Mouse (Mus musculus): ENCODE results near the gene Mical3. TPM values are rescaled to one million over a fixed set of nuclear protein-coding genes. Genes with fewer than 3 reads are reported as not detected.

The Mical3 gene
- total RNA-seq, 1 experiment: 30.0 TPM

DNA sequence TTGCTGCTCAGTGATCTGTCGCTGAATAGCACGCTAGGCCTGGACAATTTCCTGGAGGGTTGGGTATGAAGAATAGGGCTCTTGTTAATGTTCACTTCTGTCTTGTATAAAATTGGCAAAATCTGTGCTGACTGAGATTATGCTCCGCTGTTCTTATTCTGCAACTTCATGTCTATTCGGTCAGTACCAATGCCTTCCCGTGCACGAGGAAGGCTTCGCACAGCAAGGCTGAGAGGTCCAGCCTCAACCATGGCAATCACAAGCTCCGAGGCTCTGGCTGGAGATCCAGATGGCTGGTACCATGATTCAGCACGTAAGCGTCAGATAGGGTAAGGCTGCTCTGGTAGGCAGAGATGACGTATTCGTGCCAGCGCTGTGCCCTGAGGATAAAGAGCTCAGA, 189.2 kb downstream of the Mical3 start:
- Histone ChIP-seq H3K9ac (ENCODE audit: insufficient read depth, low read depth, low read length, poor library complexity, severe bottlenecking) (no peak overlapping the region), H3K4me3 (ENCODE audit: insufficient read depth in 1 of 2, low read depth in 1 of 2, low read length in 2 of 2, poor library complexity in 1 of 2, severe bottlenecking in 1 of 2) (no peak overlapping the region), H3K27ac (ENCODE audit: insufficient read depth, low read depth, low read length, poor library complexity, severe bottlenecking) (no peak overlapping the region), H3K36me3 (ENCODE audit: control insufficient read depth, insufficient read depth, low read length, poor library complexity, severe bottlenecking) (no peaks in the 10 kb centered on the region), H3K4me1 (ENCODE audit: control insufficient read depth in 2 of 2, insufficient read depth in 2 of 2, low read length in 2 of 2, poor library complexity in 1 of 2) (peaks cover 0 to 14% of the 10 kb centered on the region in 2 experiments; a peak in 2 of 4 replicates), H3K9me3 (ENCODE audit: control insufficient read depth, insufficient read depth, low read depth, low read length) (no peaks in the 10 kb centered on the region)
- in situ Hi-C loops (cut with MboI; ENCODE audit: low sequenced_read_pairs in 2 of 2, unreplicated experiment in 2 of 2): no loop called here
- no peak for DNase-seq (ENCODE audit: low read depth, low spot score)
- TF ChIP-seq ZNF384 (IDR thresholded peaks at IDR 0.05; ENCODE audit: low read depth, low read length) (no peak), CHD2 (IDR thresholded peaks at IDR 0.05; ENCODE audit: low read depth, low read length) (no peak), MAFK (IDR thresholded peaks at IDR 0.05; ENCODE audit: insufficient read depth, low read depth, low read length) (no peak), HCFC1 (IDR thresholded peaks at IDR 0.05; ENCODE audit: borderline replicate concordance, insufficient read depth, low read length) (no peak), ZC3H11A (IDR thresholded peaks at IDR 0.05; ENCODE audit: borderline replicate concordance, low read depth, low read length) (no peak)

DNA sequence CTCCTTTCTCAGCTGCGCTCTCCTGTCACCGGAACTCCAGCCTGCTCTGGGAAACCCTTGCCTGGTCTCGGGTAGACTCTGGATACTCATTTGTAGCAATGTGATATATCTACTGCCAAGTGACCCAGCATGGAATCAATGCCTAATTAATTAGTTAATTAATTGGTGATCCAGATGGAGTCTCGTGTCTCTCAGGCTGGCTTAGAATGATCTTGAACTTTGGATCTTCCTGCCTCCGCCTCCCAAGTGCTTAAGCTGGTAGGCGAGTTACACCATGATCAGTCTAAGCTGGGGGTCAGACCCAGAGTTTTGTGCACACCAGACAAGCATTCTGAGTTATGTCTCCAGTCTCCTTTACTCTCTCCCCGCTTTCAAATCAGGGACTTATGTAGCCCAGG, 189.7 kb downstream of the Mical3 start:
- Histone ChIP-seq H3K4me3 (ENCODE audit: insufficient read depth in 1 of 2, low read depth in 1 of 2, low read length in 2 of 2, poor library complexity in 1 of 2, severe bottlenecking in 1 of 2) (no peak overlapping the region), H3K9ac (ENCODE audit: insufficient read depth, low read depth, low read length, poor library complexity, severe bottlenecking) (no peak overlapping the region), H3K27ac (ENCODE audit: insufficient read depth, low read depth, low read length, poor library complexity, severe bottlenecking) (no peak overlapping the region), H3K4me1 (ENCODE audit: control insufficient read depth in 2 of 2, insufficient read depth in 2 of 2, low read length in 2 of 2, poor library complexity in 1 of 2) (peaks cover 0 to 14% of the 10 kb centered on the region in 2 experiments; a peak in 2 of 4 replicates), H3K9me3 (ENCODE audit: control insufficient read depth, insufficient read depth, low read depth, low read length) (no peaks in the 10 kb centered on the region), H3K36me3 (ENCODE audit: control insufficient read depth, insufficient read depth, low read length, poor library complexity, severe bottlenecking) (no peaks in the 10 kb centered on the region)
- in situ Hi-C loops (cut with MboI; ENCODE audit: low sequenced_read_pairs in 2 of 2, unreplicated experiment in 2 of 2): no loop called here
- TF ChIP-seq CHD2 (IDR thresholded peaks at IDR 0.05; ENCODE audit: low read depth, low read length) (no peak), ZNF384 (IDR thresholded peaks at IDR 0.05; ENCODE audit: low read depth, low read length) (no peak), ZC3H11A (IDR thresholded peaks at IDR 0.05; ENCODE audit: borderline replicate concordance, low read depth, low read length) (no peak), MAFK (IDR thresholded peaks at IDR 0.05; ENCODE audit: insufficient read depth, low read depth, low read length) (no peak), HCFC1 (IDR thresholded peaks at IDR 0.05; ENCODE audit: borderline replicate concordance, insufficient read depth, low read length) (no peak)
- DNase-seq (ENCODE audit: low read depth, low spot score): no peak

DNA sequence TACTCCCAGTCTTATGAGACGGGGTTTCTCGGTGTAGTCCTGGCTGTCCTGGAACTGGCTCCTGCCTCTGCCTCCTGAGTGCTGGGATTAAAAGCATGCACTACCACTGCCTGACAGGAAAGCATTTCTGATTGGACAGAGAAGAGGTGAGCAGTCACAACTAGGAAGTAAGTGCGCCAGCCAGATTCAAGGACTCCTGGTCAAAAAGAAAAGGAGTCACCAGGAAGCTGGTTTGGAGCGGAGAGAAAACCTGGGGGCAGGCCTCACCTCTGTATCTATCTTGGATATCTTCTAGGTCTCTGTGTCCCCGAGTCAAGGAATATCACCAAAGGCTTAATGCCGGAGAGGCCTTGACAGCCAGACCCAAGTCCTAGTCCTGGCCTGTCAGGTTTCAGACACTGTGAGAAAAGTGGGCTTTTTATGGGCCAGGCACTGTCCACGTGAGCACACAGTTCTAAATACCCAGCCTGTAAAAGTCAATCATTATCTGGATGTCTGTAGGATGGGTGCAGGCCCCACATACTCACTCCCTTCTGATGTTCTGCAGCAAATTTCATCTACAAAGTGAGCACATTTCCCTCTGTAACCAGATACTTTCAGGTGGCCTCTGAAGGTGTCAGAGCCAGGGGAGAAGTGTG, 190.2 kb downstream of the Mical3 start:
- Histone ChIP-seq H3K4me1 (ENCODE audit: control insufficient read depth in 2 of 2, insufficient read depth in 2 of 2, low read length in 2 of 2, poor library complexity in 1 of 2) (peaks cover 0 to 14% of the 10 kb centered on the region in 2 experiments; a peak in 2 of 4 replicates), H3K36me3 (ENCODE audit: control insufficient read depth, insufficient read depth, low read length, poor library complexity, severe bottlenecking) (no peaks in the 10 kb centered on the region), H3K9ac (ENCODE audit: insufficient read depth, low read depth, low read length, poor library complexity, severe bottlenecking) (no peak overlapping the region), H3K9me3 (ENCODE audit: control insufficient read depth, insufficient read depth, low read depth, low read length) (no peaks in the 10 kb centered on the region), H3K27ac (ENCODE audit: insufficient read depth, low read depth, low read length, poor library complexity, severe bottlenecking) (no peak overlapping the region), H3K4me3 (ENCODE audit: insufficient read depth in 1 of 2, low read depth in 1 of 2, low read length in 2 of 2, poor library complexity in 1 of 2, severe bottlenecking in 1 of 2) (no peak overlapping the region)
- no peak for DNase-seq (ENCODE audit: low read depth, low spot score)
- TF ChIP-seq MAFK (IDR thresholded peaks at IDR 0.05; ENCODE audit: insufficient read depth, low read depth, low read length): no peak
- no peak for TF ChIP-seq ZNF384 (IDR thresholded peaks at IDR 0.05; ENCODE audit: low read depth, low read length)
- no peak for TF ChIP-seq HCFC1 (IDR thresholded peaks at IDR 0.05; ENCODE audit: borderline replicate concordance, insufficient read depth, low read length)
- TF ChIP-seq ZC3H11A (IDR thresholded peaks at IDR 0.05; ENCODE audit: borderline replicate concordance, low read depth, low read length): no peak
- TF ChIP-seq CHD2 (IDR thresholded peaks at IDR 0.05; ENCODE audit: low read depth, low read length): no peak
- in situ Hi-C loops (cut with MboI; ENCODE audit: low sequenced_read_pairs in 2 of 2, unreplicated experiment in 2 of 2): no loop called here

DNA sequence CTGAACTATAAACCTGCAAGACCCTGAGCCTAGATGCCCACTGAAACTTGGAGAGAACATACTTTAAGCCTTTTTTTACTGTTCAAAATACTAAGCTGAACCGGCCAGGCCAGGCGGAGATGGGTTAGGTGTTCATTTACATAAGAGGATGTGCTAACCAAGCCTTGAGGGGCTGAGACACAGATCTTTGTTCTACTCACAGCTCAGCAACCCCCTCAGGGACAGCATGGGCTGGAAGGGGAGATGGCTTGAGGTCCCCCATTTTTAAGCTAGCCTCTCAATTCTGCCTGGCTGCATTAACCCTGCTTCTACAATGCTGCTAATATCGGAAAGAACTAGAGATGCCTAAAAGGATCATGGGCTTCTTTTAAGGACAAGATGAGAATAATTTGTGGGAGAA, 191.0 kb downstream of the Mical3 start:
- no peaks in the 10 kb centered on the region for H3K36me3 ChIP-seq (ENCODE audit: control insufficient read depth, insufficient read depth, low read length, poor library complexity, severe bottlenecking)
- in situ Hi-C loops (cut with MboI; ENCODE audit: low sequenced_read_pairs in 2 of 2, unreplicated experiment in 2 of 2): no loop called here
- TF ChIP-seq ZC3H11A (IDR thresholded peaks at IDR 0.05; ENCODE audit: borderline replicate concordance, low read depth, low read length) (no peak), CHD2 (IDR thresholded peaks at IDR 0.05; ENCODE audit: low read depth, low read length) (no peak), HCFC1 (IDR thresholded peaks at IDR 0.05; ENCODE audit: borderline replicate concordance, insufficient read depth, low read length) (no peak), MAFK (IDR thresholded peaks at IDR 0.05; ENCODE audit: insufficient read depth, low read depth, low read length) (no peak), ZNF384 (IDR thresholded peaks at IDR 0.05; ENCODE audit: low read depth, low read length) (no peak)
- H3K4me3 ChIP-seq (ENCODE audit: insufficient read depth in 1 of 2, low read depth in 1 of 2, low read length in 2 of 2, poor library complexity in 1 of 2, severe bottlenecking in 1 of 2): no peak overlapping the region
- peaks cover 0 to 14% of the 10 kb centered on the region in 2 experiments; a peak in 2 of 4 replicates for H3K4me1 ChIP-seq (ENCODE audit: control insufficient read depth in 2 of 2, insufficient read depth in 2 of 2, low read length in 2 of 2, poor library complexity in 1 of 2)
- DNase-seq (ENCODE audit: low read depth, low spot score): no peak
- H3K9me3 ChIP-seq (ENCODE audit: control insufficient read depth, insufficient read depth, low read depth, low read length): no peaks in the 10 kb centered on the region
- H3K27ac ChIP-seq (ENCODE audit: insufficient read depth, low read depth, low read length, poor library complexity, severe bottlenecking): no peak overlapping the region
- no peak overlapping the region for H3K9ac ChIP-seq (ENCODE audit: insufficient read depth, low read depth, low read length, poor library complexity, severe bottlenecking)

All from ES-E14 (cell line).